Mouse (Mus musculus) ES-Bruce4 (cell line): ENCODE results near the gene Pde10a. TPM values are rescaled to one million over a fixed set of nuclear protein-coding genes. Genes with fewer than 3 reads are reported as not detected.
A peak's percentile ranks its signal among the peaks of the same experiment; 100 is the strongest.

Experiments
- H3K27ac ChIP-seq: 2 replicates; pipeline ENCODE4 v1.5.1; 2012; ENCODE audit warnings: low read length, inconsistent platforms; ENCODE audit not compliant: insufficient read depth
- H3K27me3 ChIP-seq: 2 replicates; pipeline ENCODE4 v1.6.1; 2012; ENCODE audit warnings: mild to moderate bottlenecking, low read length, inconsistent platforms; ENCODE audit not compliant: control insufficient read depth, poor library complexity, insufficient read depth, severe bottlenecking
- H3K36me3 ChIP-seq: 2 replicates; pipeline ENCODE4 v1.6.1; 2012; ENCODE audit warnings: inconsistent platforms, mild to moderate bottlenecking, low read length, moderate library complexity; ENCODE audit not compliant: control insufficient read depth, poor library complexity, insufficient read depth, severe bottlenecking
- H3K4me1 ChIP-seq: one replicate; pipeline ENCODE4 v1.8.1; 2011; ENCODE audit warnings: low read length; ENCODE audit not compliant: control insufficient read depth, insufficient read depth
- H3K4me3 ChIP-seq: 2 replicates; pipeline ENCODE4 v1.5.1; 2011; ENCODE audit warnings: low read depth, mild to moderate bottlenecking, low read length
- H3K9ac ChIP-seq: 2 replicates; pipeline ENCODE4 v1.6.1; 2012; ENCODE audit warnings: low read depth, mild to moderate bottlenecking, inconsistent platforms; ENCODE audit not compliant: poor library complexity, severe bottlenecking
- H3K9me3 ChIP-seq: replicated peaks from 2 replicates; pipeline ENCODE4 v1.6.1; 2012; ENCODE audit warnings: mild to moderate bottlenecking, low read length, inconsistent platforms; ENCODE audit not compliant: control insufficient read depth, poor library complexity, insufficient read depth, severe bottlenecking
- CTCF ChIP-seq: IDR thresholded peaks from one replicate; pipeline ENCODE4 v1.8.1; 2011; ENCODE audit warnings: low read depth, low read length
- EP300 ChIP-seq: IDR thresholded peaks from 2 replicates; pipeline ENCODE4 v1.6.1; 2011; ENCODE audit warnings: low read depth, low read length; ENCODE audit not compliant: insufficient read depth
- POLR2A ChIP-seq: IDR thresholded peaks from one replicate; pipeline ENCODE4 v1.8.1; 2011; ENCODE audit warnings: low read length; ENCODE audit not compliant: insufficient read depth
- polyA plus RNA-seq: library from polyadenylated mRNA; stranded (reverse); fragments of >200 nt; gene quantifications from 2 replicates; pipeline ENCODE4 v1.2.4, GENCODE M21; 2011; ENCODE audit warnings: low read depth; ENCODE audit not compliant: missing spikeins, insufficient read depth, insufficient read length

Pde10a gene
- polyA plus RNA-seq, 1 experiment: 2.7 TPM

- Histone ChIP-seq H3K4me3 (no peak overlapping the region), H3K9ac (no peak overlapping the region), H3K36me3 (no peaks in the 10 kb centered on the region), H3K27ac (no peak overlapping the region), H3K27me3 (no peaks in the 10 kb centered on the region), H3K4me1 (no peaks in the 10 kb centered on the region), H3K9me3 (no peaks in the 10 kb centered on the region)
- no peak for TF ChIP-seq POLR2A
- TF ChIP-seq CTCF: no peak
- TF ChIP-seq EP300: no peak
Observed at GRCm38 (mm10) chr17:8987369-8987768, 462.2 kb downstream of the Pde10a start.

- Histone ChIP-seq H3K9me3 (no peaks in the 10 kb centered on the region), H3K9ac (no peak within 1 kb of the TSS), H3K27ac (no peak within 1 kb of the TSS), H3K4me3 (no peak within 1 kb of the TSS), H3K27me3 (no peaks in the 10 kb centered on the region), H3K36me3 (no peaks in the 10 kb centered on the region), H3K4me1 (no peaks in the 10 kb centered on the region)
- TF ChIP-seq CTCF (peak; percentile 55), POLR2A (no peak)
Observed at GRCm38 (mm10) chr17:8988119-8988807, 463.1 kb downstream of the Pde10a start, which contains the start of gene 1700010I14Rik. Gene 1700010I14Rik (plus strand): TSS chr17:8988333.

- H3K36me3 ChIP-seq: no peaks in the 10 kb centered on the region
- no peak overlapping the region for H3K4me3 ChIP-seq
- no peak overlapping the region for H3K27ac ChIP-seq
- H3K4me1 ChIP-seq: no peaks in the 10 kb centered on the region
- TF ChIP-seq POLR2A: no peak
- peak; percentile 39 for TF ChIP-seq CTCF
- H3K9ac ChIP-seq: no peak overlapping the region
- H3K9me3 ChIP-seq: no peaks in the 10 kb centered on the region
- no peaks in the 10 kb centered on the region for H3K27me3 ChIP-seq
Observed at GRCm38 (mm10) chr17:8991160-8991559, 466.0 kb downstream of the Pde10a start.

- H3K27ac ChIP-seq: no peak overlapping the region
- H3K27me3 ChIP-seq: no peaks in the 10 kb centered on the region
- H3K9ac ChIP-seq: no peak overlapping the region
- no peak overlapping the region for H3K4me3 ChIP-seq
- H3K4me1 ChIP-seq: no peaks in the 10 kb centered on the region
- no peaks in the 10 kb centered on the region for H3K9me3 ChIP-seq
- TF ChIP-seq EP300: no peak
- no peak for TF ChIP-seq POLR2A
- no peak for TF ChIP-seq CTCF
- H3K36me3 ChIP-seq: no peaks in the 10 kb centered on the region
Observed at GRCm38 (mm10) chr17:8995344-8995743, 470.2 kb downstream of the Pde10a start.

- H3K27me3 ChIP-seq: no peaks in the 10 kb centered on the region
- no peaks in the 10 kb centered on the region for H3K36me3 ChIP-seq
- H3K9ac ChIP-seq: no peak overlapping the region
- no peak overlapping the region for H3K27ac ChIP-seq
- H3K9me3 ChIP-seq: no peaks in the 10 kb centered on the region
- no peak for TF ChIP-seq POLR2A
- TF ChIP-seq CTCF: no peak
- TF ChIP-seq EP300: no peak
- H3K4me3 ChIP-seq: no peak overlapping the region
- no peaks in the 10 kb centered on the region for H3K4me1 ChIP-seq
Observed at GRCm38 (mm10) chr17:9002438-9002837, 477.3 kb downstream of the Pde10a start.

- no peaks in the 10 kb centered on the region for H3K9me3 ChIP-seq
- no peaks in the 10 kb centered on the region for H3K4me1 ChIP-seq
- no peak for TF ChIP-seq POLR2A
- no peak for TF ChIP-seq CTCF
- no peak for TF ChIP-seq EP300
- H3K27me3 ChIP-seq: no peaks in the 10 kb centered on the region
- no peak overlapping the region for H3K9ac ChIP-seq
- no peak overlapping the region for H3K27ac ChIP-seq
- no peak overlapping the region for H3K4me3 ChIP-seq
- no peaks in the 10 kb centered on the region for H3K36me3 ChIP-seq
Observed at GRCm38 (mm10) chr17:9004516-9004915, 479.3 kb downstream of the Pde10a start.
